23 mouse cellular contexts compared by ENCODE assay signal in the genomic region with DNA sequence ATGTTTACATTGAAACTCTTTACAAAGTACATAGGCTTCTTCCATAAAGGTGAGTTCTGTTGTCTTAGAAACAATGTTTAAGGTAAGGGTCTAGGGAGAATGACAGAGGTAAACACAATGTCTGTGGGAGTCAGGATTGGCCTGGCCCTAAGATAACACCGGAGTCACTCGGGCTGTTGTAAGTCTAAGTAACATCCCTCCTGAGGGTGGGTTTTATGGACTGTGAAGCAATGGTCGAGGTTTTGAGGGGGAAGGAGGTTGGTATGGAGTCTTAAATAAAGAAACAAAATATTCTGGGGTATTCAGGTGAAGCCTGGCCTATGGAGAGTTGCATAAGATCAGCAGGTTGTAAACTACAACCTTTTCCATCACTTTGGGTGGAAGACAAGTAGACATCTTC.
"Had no signal": no experiment of that assay in that cellular context is flagged by ENCODE, and none has a peak within 500 bp of the region (broad histone marks: within the 10 kb centered on the region; RNA-seq: fewer than 3 reads in every experiment).

No protein-coding gene starts in this region.

- DNase-seq: gastrocnemius, postnatal 14 days; gastrocnemius, postnatal 36 days; heart, adult 18-20 months; heart, postnatal 14 days; heart, postnatal 36 days; kidney, adult 2 months; kidney, adult 9 months; kidney, postnatal 36 days; layer of hippocampus, adult 9-11 months; layer of hippocampus, postnatal 36 days; left cerebral cortex, postnatal 4 days; lung, adult 18-20 months had no signal

- H3K4me1 ChIP-seq: heart, embryonic 13.5 days; heart, embryonic 15.5 days; hindbrain, embryonic 13.5 days; hindbrain, embryonic 15.5 days; limb, embryonic 13.5 days; limb, embryonic 15.5 days had no signal

- H3K27me3 ChIP-seq: heart, embryonic 13.5 days; heart, embryonic 15.5 days; hindbrain, embryonic 13.5 days; hindbrain, embryonic 15.5 days; limb, embryonic 13.5 days; limb, embryonic 15.5 days; liver, embryonic 12.5 days had no signal

- H3K27ac ChIP-seq: heart, embryonic 13.5 days; heart, embryonic 15.5 days; hindbrain, embryonic 13.5 days; hindbrain, embryonic 15.5 days; hindbrain, postnatal 0 days; limb, embryonic 13.5 days; limb, embryonic 15.5 days; liver, embryonic 12.5 days; liver, embryonic 14.5 days had no signal

- ATAC-seq: hindbrain, postnatal 0 days; intestine, embryonic 16.5 days had no signal

- H3K4me3 ChIP-seq: heart, embryonic 13.5 days; heart, embryonic 15.5 days; hindbrain, embryonic 13.5 days; hindbrain, embryonic 15.5 days; limb, embryonic 13.5 days; limb, embryonic 15.5 days; liver, embryonic 12.5 days had no signal

- H3K9me3 ChIP-seq: heart, embryonic 15.5 days; hindbrain, embryonic 13.5 days; hindbrain, embryonic 15.5 days; limb, embryonic 13.5 days; limb, embryonic 15.5 days; liver, embryonic 12.5 days had no signal

- H3K9ac ChIP-seq: heart, embryonic 13.5 days; heart, embryonic 15.5 days; hindbrain, embryonic 13.5 days; hindbrain, embryonic 15.5 days; limb, embryonic 13.5 days; limb, embryonic 15.5 days; liver, embryonic 12.5 days; liver, embryonic 14.5 days had no signal

- H3K36me3 ChIP-seq: heart, embryonic 13.5 days; heart, embryonic 15.5 days; hindbrain, embryonic 13.5 days; hindbrain, embryonic 15.5 days; limb, embryonic 13.5 days; limb, embryonic 15.5 days; liver, embryonic 12.5 days had no signal

- H3K4me2 ChIP-seq: heart, embryonic 11.5 days; heart, embryonic 13.5 days; heart, embryonic 15.5 days; hindbrain, embryonic 13.5 days; hindbrain, embryonic 15.5 days; limb, embryonic 13.5 days; limb, embryonic 15.5 days; liver, embryonic 12.5 days had no signal
